Mouse (Mus musculus): ENCODE results near the gene Cyp2j7.
"Not testable (repeated sequence)": the region's sequence is repeated elsewhere in the genome, so short reads cannot be mapped to it uniquely, and the experiment has no call there.

Gene Cyp2j7

GRCm38 (mm10) chr4:96236559-96236958 is at the start of gene Cyp2j7:
TSS of gene Cyp2j7 (minus strand) at chr4:96236659.
- DNase-seq (ENCODE audit: low read depth in 1 of 2, low spot score in 2 of 2), result no peak

DNA sequence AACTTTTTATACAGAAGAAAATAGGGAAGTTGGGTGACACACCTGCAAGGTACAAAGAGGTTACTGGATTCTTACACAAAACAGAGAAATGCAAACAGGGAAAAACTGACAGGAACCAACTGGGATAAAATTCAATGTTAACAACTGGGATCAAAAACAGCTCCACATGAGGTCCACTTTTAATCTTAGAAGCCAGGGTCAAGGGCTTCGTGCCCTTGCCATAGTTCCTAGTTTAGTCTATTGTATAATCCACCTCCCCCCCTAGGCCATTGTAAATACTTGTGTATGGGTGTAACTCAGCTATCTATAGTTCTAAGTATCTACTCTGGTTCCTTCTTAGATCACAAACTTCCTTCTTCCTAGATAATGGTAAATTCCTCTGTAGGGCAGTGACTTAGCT is 40.4 kb upstream of the Cyp2j7 start:
- DNase-seq (ENCODE audit: low read depth in 1 of 2, low spot score in 2 of 2), result not testable (repeated sequence)

DNA sequence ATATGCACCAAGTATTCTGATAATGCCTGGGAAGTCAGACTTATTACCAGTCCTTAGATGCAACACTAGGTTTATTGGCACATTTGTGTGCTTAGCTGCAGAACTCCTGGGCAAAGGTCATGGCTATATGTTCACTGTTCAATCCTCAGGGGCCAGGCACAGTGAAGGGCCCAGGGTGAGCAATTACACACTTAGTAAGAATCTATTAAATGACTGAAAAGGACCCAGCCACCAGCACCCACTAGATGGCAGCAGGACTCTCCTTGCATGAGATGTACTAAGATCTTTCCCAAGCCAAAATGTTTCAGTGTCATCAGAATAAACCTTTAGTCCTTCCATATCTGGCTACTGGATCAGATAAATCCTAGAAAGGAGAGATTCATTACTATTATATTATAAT is 37.4 kb upstream of the Cyp2j7 start:
- no peak for DNase-seq (ENCODE audit: low read depth in 1 of 2, low spot score in 2 of 2)

DNA sequence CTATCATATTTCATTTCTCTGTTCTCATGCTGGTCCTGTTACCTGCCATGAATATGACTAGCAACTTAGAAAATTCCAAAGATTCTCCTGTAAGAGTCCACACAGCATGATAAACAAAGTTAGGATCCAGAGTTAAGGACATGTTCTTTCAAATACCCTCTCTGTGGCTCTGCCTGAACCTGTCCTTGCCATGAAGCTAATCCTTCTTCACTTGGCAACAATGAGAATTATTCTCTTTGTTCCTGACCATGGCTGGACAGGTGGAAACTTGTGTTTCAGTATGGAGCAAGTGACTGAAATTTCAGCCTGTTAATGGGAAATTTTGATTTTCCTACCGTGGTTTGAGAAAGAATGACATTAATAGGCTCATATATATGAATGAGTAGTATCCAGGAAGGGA is 39.8 kb downstream of the Cyp2j7 start:
- no peak for DNase-seq (ENCODE audit: low read depth in 1 of 2, low spot score in 2 of 2)

GRCm38 (mm10) chr4:96189321-96189720 is 47.1 kb downstream of the Cyp2j7 start:
- DNase-seq (ENCODE audit: low read depth in 1 of 2, low spot score in 2 of 2), result not testable (repeated sequence)

DNA sequence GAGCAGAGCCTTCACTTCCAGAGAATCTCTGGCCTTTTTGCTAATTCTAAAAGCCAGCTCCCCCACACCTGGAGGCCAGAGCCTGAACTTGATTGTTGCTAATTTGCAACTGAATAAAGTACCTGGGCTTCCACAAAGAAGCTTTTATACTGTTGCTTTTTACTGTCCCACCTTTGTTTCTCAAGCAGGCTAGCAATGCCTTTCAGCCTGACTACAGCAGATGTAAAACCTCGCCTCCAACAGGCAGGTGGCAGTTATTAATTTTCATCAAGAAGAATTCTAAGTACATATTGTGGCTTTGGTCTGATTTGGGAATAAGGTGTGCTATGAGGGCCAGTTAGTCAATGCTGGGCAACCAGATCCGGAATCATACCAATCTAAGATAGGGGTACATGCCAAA is 47.8 kb downstream of the Cyp2j7 start:
- not testable (repeated sequence) for DNase-seq (ENCODE audit: low read depth in 1 of 2, low spot score in 2 of 2)

- not testable (repeated sequence) for DNase-seq (ENCODE audit: low read depth in 1 of 2, low spot score in 2 of 2)
Observed at GRCm38 (mm10) chr4:96188146-96188545, 48.3 kb downstream of the Cyp2j7 start.

GRCm38 (mm10) chr4:96184716-96185115 is 51.7 kb downstream of the Cyp2j7 start:
- not testable (repeated sequence) for DNase-seq (ENCODE audit: low read depth in 1 of 2, low spot score in 2 of 2)

DNA sequence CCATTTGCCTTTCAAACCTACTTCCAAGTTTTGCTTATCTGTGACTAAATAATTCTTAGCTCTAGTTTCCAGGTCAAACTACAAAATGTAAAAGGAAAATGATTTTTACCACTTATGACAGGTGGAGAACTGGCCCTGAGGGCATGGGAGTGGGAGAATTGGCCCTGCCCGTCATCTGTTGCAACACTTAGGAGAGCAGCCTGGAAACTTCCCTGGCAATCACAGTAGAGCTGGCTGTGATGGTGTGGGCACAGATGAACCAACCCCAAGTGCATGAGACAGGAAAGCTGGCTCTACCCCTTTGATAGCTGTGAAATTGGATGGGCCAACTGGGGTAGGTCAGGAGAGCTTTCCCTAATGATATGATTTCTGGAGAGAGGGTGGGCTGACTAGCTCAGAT is 73.6 kb downstream of the Cyp2j7 start:
- no peak for DNase-seq (ENCODE audit: low read depth in 1 of 2, low spot score in 2 of 2)

DNA sequence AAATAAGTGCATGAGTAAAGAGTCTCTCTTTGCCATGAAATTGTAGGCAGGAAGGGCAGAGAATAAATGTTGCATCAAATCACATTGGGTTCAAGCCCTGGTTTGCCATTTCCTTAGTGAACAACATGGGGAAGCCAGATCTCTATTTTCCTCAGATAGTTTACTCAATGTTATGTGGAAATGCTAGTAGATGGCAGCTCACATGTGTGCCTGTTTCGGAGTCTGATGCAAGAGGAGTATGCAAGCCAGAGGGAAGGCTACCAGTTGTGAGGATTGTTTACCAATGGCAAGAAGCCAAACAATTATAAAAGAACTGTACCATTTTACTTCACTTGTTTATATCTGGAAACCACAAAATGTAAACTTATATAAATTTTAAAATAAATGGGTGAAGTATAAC is 74.9 kb downstream of the Cyp2j7 start:
- no peak for DNase-seq (ENCODE audit: low read depth in 1 of 2, low spot score in 2 of 2)

Data from monocyte, adult 2 months (primary cell).